Mouse (Mus musculus) liver, embryonic 12.5 days (tissue): ENCODE measurements around the gene Ung. TPM values are rescaled to one million over a fixed set of nuclear protein-coding genes. Genes with fewer than 3 reads are reported as not detected.

Experiments used
- ATAC-seq: fragments of 200-750 bp; cut with Nextera tagmentation; 2 replicates; pipeline ENCODE4 v1.8.0; 2017; ENCODE audit warnings: moderate number of reproducible peaks, mild to moderate bottlenecking, moderate library complexity
- H3K27ac ChIP-seq: fragments of 300-500 bp; sonication (generic); 2 replicates; pipeline ENCODE4 v1.5.1; 2016; ENCODE audit warnings: mild to moderate bottlenecking
- H3K27me3 ChIP-seq: fragments of 300-500 bp; sonication (generic); replicated peaks from 2 replicates; pipeline ENCODE4 v1.6.1; 2016; ENCODE audit warnings: mild to moderate bottlenecking, moderate library complexity
- H3K36me3 ChIP-seq: fragments of 300-500 bp; sonication (generic); 2 replicates; pipeline ENCODE4 v1.6.1; 2016; ENCODE audit warnings: mild to moderate bottlenecking, moderate library complexity
- H3K4me1 ChIP-seq: fragments of 300-500 bp; sonication (generic); 2 replicates; pipeline ENCODE4 v1.6.1; 2016
- H3K4me2 ChIP-seq: fragments of 300-500 bp; sonication (generic); 2 replicates; pipeline ENCODE4 v1.6.1; 2016; ENCODE audit warnings: mild to moderate bottlenecking, moderate library complexity
- H3K4me3 ChIP-seq: fragments of 300-500 bp; sonication (generic); 2 replicates; pipeline ENCODE4 v1.5.1; 2016; ENCODE audit warnings: mild to moderate bottlenecking, moderate library complexity
- H3K9ac ChIP-seq: fragments of 300-500 bp; sonication (generic); 2 replicates; pipeline ENCODE4 v1.6.1; 2016; ENCODE audit warnings: mild to moderate bottlenecking, moderate library complexity
- H3K9me3 ChIP-seq: fragments of 300-500 bp; sonication (generic); replicated peaks from 2 replicates; pipeline ENCODE4 v1.6.1; 2016; ENCODE audit warnings: mild to moderate bottlenecking, moderate library complexity
- WGBS: fragments of 180-500 bp; shearing (Covaris S2); methylation state at CpG from one replicate; pipeline ENCODE4 v1.1.7; 2016; ENCODE audit not compliant: insufficient replicate concordance; 5-methylcytosine and 5-hydroxymethylcytosine counted together
- polyA plus RNA-seq: library from polyadenylated mRNA; unstranded; fragments of >200 nt; fragmentation: Nextera tagmentation; extraction: Ambion mirVana; gene quantifications from 2 replicates; pipeline ENCODE4 v1.2.1, GENCODE M21; 2016

The Ung gene
- 40.1 and 40.7 TPM in 2 replicates for polyA plus RNA-seq

DNA sequence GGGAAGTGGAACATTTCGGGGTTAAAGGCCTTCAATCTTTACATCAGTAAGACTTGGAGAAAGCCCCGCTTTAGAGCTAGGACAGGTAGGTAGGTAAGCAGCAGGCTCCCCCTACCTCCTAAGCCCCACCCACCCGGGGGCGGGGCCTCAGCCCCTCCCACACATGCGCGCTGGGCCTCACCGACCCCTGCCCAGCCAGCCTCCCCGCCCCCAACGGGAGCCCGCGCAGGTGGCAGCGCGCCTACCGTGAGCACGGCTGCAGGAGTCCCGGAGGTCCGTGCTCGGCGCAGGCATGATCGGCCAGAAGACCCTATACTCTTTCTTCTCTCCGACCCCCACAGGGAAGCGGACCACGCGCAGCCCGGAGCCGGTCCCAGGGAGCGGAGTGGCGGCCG, at the start of gene Ung:
TSS of gene Ung (plus strand) at position 176 of the 395 bp plus-strand sequence.
- Histone ChIP-seq H3K4me1 (peaks cover 84% of the 10 kb centered on the region), H3K4me3 (peak within 1 kb of the TSS; percentile 74), H3K9ac (peak within 1 kb of the TSS; percentile 75), H3K4me2 (peak within 1 kb of the TSS; percentile 99), H3K27me3 (no peaks in the 10 kb centered on the region), H3K36me3 (peaks cover 26% of the 10 kb centered on the region), H3K9me3 (no peaks in the 10 kb centered on the region), H3K27ac (peak within 1 kb of the TSS; percentile 67)
- WGBS, result 1% methylated on average over 29 of the region's 29 CpGs
- ATAC-seq, result peak; percentile 18

DNA sequence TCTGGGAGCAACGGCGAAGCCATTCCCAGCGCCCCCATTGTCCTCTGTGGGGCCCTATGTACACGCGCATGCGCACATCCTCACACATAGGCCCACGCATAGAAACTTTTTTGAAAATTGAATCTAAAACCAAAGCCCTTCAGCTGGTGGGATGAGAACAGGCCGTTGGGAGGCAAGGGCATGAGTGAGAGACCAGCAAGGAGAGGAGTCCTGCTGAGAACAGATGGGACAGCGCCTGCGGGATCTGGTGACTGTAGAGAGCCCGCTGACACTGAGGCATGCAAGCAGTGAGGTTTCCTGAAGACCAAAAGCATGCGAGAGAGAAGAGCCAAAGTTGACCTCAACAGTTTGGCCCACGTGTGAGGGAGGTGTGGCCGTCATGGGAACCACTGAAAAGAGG, 44.7 kb upstream of the Ung start:
- ATAC-seq, result no peak
- H3K27ac ChIP-seq, result no peak overlapping the region
- no peaks in the 10 kb centered on the region for H3K4me1 ChIP-seq
- peaks cover 28% of the 10 kb centered on the region for H3K27me3 ChIP-seq
- H3K9ac ChIP-seq, result no peak overlapping the region
- H3K36me3 ChIP-seq, result no peaks in the 10 kb centered on the region
- no peak overlapping the region for H3K4me2 ChIP-seq
- WGBS, result 62% methylated on average over 14 of the region's 14 CpGs
- H3K4me3 ChIP-seq, result no peak overlapping the region
- H3K9me3 ChIP-seq, result no peaks in the 10 kb centered on the region

DNA sequence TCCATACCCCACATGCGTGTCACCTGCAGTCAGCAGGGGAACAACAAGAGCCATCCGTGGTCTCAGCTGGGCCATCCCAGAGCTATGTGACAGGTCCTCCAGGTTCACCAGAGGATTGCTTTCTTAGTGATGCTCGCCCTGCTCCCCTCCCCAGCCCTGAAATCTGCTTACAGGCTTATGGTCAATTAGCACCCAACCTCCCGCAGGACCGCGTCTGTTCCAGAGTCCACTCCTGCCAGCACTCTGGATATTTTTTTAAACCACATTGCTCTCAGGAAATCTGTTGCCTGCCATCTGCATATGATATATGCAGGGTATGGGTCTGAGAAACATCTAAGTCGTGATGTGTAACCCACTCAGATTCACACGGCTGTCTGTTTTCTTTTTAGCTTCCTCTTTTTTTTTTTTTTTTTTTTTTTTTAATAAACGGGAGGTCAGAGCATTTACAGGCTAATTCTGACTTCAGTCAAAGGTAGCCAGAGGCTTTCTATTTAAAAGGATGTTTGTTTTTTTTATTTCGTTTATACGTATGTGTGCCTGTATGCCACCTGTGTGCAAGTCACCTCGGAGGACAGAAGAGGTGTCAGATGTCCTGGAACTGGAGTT, 42.2 kb upstream of the Ung start:
- Histone ChIP-seq H3K4me3 (no peak overlapping the region), H3K4me2 (no peak overlapping the region), H3K27me3 (peaks cover 52% of the 10 kb centered on the region), H3K9ac (no peak overlapping the region), H3K4me1 (peaks cover 5% of the 10 kb centered on the region; the same call in 1 of the 2 replicates), H3K9me3 (no peaks in the 10 kb centered on the region), H3K27ac (no peak overlapping the region), H3K36me3 (no peaks in the 10 kb centered on the region)
- no peak for ATAC-seq
- WGBS, result 55% methylated on average over 12 of the region's 12 CpGs

DNA sequence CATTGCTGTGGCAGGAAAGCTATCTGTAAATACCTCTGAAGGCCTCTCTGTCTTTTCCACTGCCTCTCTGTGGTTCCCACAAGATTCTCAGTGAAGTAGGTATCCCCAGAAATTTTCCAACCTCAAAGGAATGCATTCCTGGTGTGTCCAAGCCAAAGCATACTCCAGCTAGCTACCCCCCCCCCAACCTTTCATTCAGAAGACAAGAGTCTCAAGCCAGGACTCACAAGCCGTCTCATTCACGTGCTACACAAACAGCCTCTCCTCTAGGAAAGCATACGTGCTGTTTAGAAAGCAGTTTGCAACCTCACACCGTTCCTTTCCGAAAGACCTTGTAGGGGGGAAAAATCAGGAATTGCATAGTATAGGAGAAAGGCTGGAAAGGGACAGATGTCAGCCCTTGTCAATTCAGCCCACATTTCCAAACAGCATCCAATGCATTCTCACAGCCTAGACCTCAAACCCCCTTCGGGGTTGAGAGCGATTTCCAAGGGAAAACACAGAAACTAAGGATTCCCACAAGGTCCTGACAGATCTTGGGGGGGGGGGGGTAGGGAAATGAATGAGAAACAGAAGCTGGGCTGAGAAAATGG, 39.7 kb upstream of the Ung start:
- Histone ChIP-seq H3K36me3 (no peaks in the 10 kb centered on the region), H3K27me3 (peaks cover 64% of the 10 kb centered on the region), H3K4me2 (no peak overlapping the region), H3K27ac (no peak overlapping the region), H3K4me1 (peaks cover 5% of the 10 kb centered on the region; the same call in 1 of the 2 replicates), H3K9me3 (no peaks in the 10 kb centered on the region), H3K9ac (no peak overlapping the region), H3K4me3 (no peak overlapping the region)
- ATAC-seq, result no peak
- 25% methylated on average over 7 of the region's 7 CpGs for WGBS

DNA sequence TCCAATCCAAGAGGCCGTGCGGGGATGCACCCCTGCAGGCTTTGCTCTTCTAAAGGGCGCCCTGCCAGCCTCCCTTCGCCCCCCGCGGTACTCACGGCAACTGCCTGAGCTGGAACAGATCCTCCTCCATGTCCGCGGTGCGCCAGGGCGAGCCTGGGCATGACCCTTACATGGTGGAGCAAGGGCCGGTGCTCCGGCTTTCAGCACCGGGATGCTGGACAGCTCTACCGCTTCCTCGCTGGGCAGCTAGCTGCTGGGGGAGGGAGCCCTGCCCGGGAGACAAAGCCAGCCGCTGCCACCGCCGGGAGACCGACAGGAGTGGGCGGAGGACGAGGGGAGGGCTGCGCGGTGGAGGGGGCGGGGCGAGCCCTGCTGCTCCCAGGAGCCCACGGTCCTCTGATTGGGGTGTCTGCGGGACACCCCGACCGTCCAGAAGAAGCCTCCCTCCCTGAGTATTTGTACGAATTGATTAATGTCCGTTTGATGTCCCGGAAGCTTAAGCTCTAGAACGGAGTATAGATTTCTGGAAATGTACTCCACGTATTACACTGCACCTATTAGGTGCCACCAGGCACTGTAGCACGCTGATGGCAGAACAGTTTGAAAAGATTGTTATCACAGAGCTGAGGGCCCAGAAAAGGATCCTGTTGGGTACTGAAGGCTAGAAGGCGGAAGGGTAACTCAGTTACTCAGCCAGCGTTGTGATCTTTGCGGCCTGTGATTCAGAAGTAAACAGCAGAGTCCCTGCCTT, 39.0 kb upstream of the Ung start, which contains the start of gene Svop:
TSS of gene Svop (minus strand) at position 514 of the 751 bp plus-strand sequence.
- Histone ChIP-seq H3K27ac (no peak within 1 kb of the TSS), H3K4me1 (peaks cover 5% of the 10 kb centered on the region; the same call in 1 of the 2 replicates), H3K36me3 (no peaks in the 10 kb centered on the region), H3K27me3 (peaks cover 64% of the 10 kb centered on the region), H3K4me3 (no peak within 1 kb of the TSS; the same call in 1 of the 2 replicates), H3K9ac (no peak within 1 kb of the TSS), H3K4me2 (peak within 1 kb of the TSS; percentile 46), H3K9me3 (no peaks in the 10 kb centered on the region)
- ATAC-seq, result no peak
- WGBS, result 3% methylated on average over 40 of the region's 40 CpGs

DNA sequence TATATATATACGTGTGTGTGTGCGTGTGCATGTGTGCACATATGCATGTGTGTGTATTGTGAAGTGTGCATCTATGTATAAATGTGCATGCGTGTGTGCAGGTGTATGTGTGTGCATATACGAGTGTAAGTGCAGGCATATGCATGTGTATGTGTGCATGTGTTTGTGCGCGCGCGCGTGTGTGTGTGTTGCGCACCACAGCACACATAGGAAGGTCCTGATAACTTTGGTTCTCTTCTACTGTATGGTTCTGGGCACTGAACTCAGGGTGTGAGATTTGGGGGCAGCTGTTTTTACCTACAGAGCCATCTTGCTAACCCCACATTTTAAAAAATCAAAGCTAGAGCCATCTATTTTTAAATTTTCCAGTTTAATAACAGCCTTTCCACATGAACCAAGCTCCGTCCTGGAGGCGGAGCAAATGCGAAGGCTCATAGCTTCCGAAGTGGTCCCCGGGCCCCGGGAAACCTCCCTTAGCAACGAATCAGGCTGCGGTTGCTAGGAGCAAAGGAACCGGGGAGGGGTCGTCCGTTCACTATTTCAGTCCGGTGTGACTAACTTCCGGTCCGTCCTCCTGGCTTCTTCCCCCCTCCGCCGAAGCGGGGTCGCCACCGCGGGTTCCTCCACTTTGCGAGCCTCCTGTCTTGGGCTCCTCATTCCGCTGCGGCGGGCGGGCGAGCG, 30.3 kb upstream of the Ung start:
- ATAC-seq, result peak; percentile 84
- H3K4me2 ChIP-seq, result peak overlapping the region; percentile 79
- 0 out of 2 replicates have a peak overlapping the region, but pooled peaks have one; percentile 17 for H3K27ac ChIP-seq
- H3K36me3 ChIP-seq, result peaks cover 22% of the 10 kb centered on the region
- H3K9me3 ChIP-seq, result no peaks in the 10 kb centered on the region
- peak overlapping the region; percentile 83 for H3K9ac ChIP-seq
- peaks cover 19% of the 10 kb centered on the region for H3K4me1 ChIP-seq
- peak overlapping the region; percentile 78 for H3K4me3 ChIP-seq
- peaks cover 14% of the 10 kb centered on the region; the same call in 1 of the 2 replicates for H3K27me3 ChIP-seq
- WGBS, result 8% methylated on average over 37 of the region's 37 CpGs

DNA sequence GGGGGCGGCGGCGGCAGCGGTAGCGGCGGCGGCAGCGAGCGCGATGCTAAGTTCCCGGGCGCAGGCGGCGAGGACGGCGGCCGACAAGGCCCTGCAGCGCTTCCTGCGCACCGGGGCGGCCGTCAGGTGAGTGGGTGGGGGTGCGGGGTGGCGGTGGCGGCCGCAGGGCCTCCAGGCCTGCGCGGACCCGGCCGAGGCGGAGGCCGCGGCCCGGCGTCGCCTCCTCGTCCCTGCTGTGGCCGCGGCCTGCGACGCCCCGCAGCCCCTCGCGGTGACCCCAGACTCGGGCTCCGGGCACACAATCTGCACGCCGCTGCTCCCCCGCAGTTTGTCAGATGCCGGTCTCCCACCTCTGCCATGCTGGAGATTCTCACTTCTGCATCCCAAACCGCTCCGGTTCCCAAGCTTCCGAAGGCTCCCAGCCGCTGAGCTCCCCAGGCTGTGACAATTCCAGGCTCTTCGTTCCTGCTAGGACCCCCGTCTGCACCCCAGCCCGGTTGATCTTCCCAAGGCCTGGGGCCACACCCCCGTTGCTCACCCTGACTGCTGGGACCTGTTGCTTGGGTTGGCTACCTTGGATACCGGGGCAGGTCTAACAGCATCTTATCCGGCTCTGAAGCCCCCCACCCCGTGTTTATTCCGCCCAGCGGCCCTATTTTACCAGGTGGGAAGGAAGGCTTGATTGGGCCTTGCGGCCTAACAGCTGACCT, 29.6 kb upstream of the Ung start:
- WGBS, result 4% methylated on average over 43 of the region's 64 CpGs
- Histone ChIP-seq H3K4me2 (peak overlapping the region; percentile 79), H3K9me3 (no peaks in the 10 kb centered on the region), H3K27me3 (peaks cover 14% of the 10 kb centered on the region; the same call in 1 of the 2 replicates), H3K9ac (peak overlapping the region; percentile 83), H3K27ac (0 out of 2 replicates have a peak overlapping the region, but pooled peaks have one; percentile 17), H3K36me3 (peaks cover 28% of the 10 kb centered on the region), H3K4me3 (peak overlapping the region; percentile 78), H3K4me1 (peaks cover 19% of the 10 kb centered on the region)
- peak; percentile 66 for ATAC-seq

DNA sequence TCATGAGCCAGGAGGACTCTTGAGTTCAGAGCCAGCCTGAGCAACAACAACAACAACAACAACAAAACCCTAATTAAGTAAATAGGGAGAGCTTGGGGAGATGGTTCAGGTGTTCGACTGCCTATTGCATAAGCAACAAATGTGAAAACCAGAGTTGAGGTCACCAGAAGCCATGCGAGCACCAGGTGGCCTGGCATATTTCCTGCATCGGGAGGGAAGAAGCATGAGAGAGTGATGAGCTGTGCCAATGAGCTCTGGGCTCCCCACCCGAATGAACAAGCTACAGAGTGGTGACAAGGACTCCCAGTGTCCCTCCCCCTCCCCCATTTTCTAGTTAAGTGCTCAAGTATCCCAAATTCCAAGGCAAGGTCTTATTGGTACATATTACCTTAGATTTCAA, 28.3 kb upstream of the Ung start:
- no peaks in the 10 kb centered on the region for H3K9me3 ChIP-seq
- no peak overlapping the region for H3K9ac ChIP-seq
- no peak overlapping the region for H3K4me2 ChIP-seq
- 76% methylated on average over 4 of the region's 4 CpGs for WGBS
- H3K27me3 ChIP-seq, result peaks cover 14% of the 10 kb centered on the region; the same call in 1 of the 2 replicates
- H3K4me3 ChIP-seq, result no peak overlapping the region
- H3K4me1 ChIP-seq, result peaks cover 19% of the 10 kb centered on the region
- H3K36me3 ChIP-seq, result peaks cover 40% of the 10 kb centered on the region
- ATAC-seq, result no peak
- no peak overlapping the region for H3K27ac ChIP-seq

DNA sequence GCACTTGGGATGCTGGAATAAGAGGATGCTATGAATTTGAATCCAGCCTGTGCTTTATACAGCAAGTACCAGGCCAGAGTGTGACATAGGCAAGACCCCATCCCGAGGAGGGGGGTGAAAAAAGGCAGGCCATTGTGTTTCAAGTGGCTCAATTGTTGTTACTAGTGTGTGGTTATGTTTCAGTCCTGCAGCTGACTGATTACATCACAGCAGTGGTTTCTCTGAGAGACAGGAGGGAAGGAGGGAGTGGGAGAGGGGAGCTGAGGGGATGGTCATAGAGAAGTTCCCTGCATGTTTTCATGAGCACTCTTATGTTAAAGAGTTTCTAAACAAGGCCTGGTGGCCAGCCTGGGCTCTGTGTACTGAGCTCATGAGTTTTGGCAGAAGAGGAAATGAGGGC, 27.4 kb upstream of the Ung start:
- H3K4me1 ChIP-seq, result peaks cover 19% of the 10 kb centered on the region
- H3K4me2 ChIP-seq, result no peak overlapping the region
- WGBS, result 50% methylated on average over 1 of the region's 1 CpGs
- peaks cover 13% of the 10 kb centered on the region; the same call in 1 of the 2 replicates for H3K27me3 ChIP-seq
- no peak overlapping the region for H3K27ac ChIP-seq
- no peak for ATAC-seq
- H3K36me3 ChIP-seq, result peaks cover 47% of the 10 kb centered on the region
- no peak overlapping the region for H3K9ac ChIP-seq
- H3K4me3 ChIP-seq, result no peak overlapping the region
- H3K9me3 ChIP-seq, result no peaks in the 10 kb centered on the region

DNA sequence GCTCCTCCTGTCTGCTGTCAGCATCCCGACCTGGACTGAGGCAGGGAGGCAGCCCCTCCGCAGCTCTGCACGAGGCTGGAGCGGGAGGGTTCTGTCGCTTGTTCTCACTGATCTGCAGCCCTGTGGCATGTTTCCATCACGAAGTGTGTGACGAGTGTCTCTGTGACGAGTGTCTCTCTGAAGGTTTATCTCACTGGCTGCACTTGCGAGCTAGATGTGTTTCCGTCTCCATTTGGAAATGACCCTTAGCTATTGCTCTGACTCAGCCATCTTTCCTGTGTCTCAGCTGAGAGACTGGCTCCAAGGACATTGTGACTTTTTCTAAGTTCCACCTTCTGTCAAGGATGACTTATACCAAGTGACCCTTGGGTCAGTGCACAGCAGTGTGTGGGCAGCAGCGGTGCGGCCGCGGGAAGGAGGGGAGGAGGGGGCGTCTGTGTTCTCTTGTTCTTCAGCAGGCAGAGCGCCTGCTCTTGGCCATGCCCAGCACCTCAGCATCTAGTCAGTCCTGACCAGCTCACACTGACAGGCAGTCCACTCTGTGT, 23.7 kb upstream of the Ung start:
- Histone ChIP-seq H3K9me3 (no peaks in the 10 kb centered on the region), H3K4me2 (no peak overlapping the region), H3K36me3 (peaks cover 84% of the 10 kb centered on the region), H3K9ac (no peak overlapping the region), H3K27me3 (no peaks in the 10 kb centered on the region), H3K4me3 (no peak overlapping the region), H3K4me1 (no peaks in the 10 kb centered on the region), H3K27ac (no peak overlapping the region)
- ATAC-seq, result no peak
- 86% methylated on average over 16 of the region's 16 CpGs for WGBS

DNA sequence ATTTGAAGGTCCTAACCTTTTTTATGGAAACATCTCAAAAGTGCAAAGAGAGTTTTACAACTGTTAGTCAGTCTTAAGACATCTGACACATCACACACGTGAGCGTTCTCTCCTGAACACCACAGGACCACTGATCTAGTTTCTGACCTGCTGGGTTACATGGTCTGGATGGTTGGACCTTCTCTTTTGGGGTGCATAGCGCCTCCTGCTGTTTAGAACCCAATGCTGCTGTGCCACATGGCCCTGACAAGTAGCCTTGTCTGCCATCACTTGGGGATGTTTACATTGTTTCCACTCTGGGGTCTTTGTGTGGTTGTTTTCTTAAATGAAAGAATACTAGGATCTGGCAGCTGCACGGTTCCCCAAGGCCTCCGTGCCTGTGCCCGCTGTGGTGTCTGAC, 16.9 kb upstream of the Ung start:
- Histone ChIP-seq H3K27me3 (no peaks in the 10 kb centered on the region), H3K36me3 (peaks cover 93% of the 10 kb centered on the region), H3K4me2 (no peak overlapping the region), H3K4me1 (peaks cover 3% of the 10 kb centered on the region; the same call in 1 of the 2 replicates), H3K4me3 (no peak overlapping the region), H3K9me3 (no peaks in the 10 kb centered on the region), H3K9ac (no peak overlapping the region), H3K27ac (no peak overlapping the region)
- WGBS, result 79% methylated on average over 6 of the region's 6 CpGs
- ATAC-seq, result no peak
